Mouse (Mus musculus) cortical plate, adult 2 months (tissue): ENCODE measurements around the gene Rab5if. TPM values are rescaled to one million over a fixed set of nuclear protein-coding genes. Genes with fewer than 3 reads are reported as not detected.
A peak's percentile ranks its signal among the peaks of the same experiment; 100 is the strongest.

Experiments
- H3K27ac ChIP-seq: fragments of 200-500 bp; 2 replicates; pipeline ENCODE4 v1.5.1; 2012; ENCODE audit warnings: low read length, control low read depth, inconsistent platforms; ENCODE audit not compliant: insufficient read depth
- H3K4me1 ChIP-seq: fragments of 200-500 bp; 2 replicates; pipeline ENCODE4 v1.6.1; 2011; ENCODE audit warnings: low read length; ENCODE audit not compliant: control insufficient read depth, insufficient read depth
- H3K4me3 ChIP-seq: fragments of 200-500 bp; 2 replicates; pipeline ENCODE4 v1.5.1; 2011; ENCODE audit warnings: mild to moderate bottlenecking, low read length, control low read depth; ENCODE audit not compliant: insufficient read depth
- CTCF ChIP-seq: fragments of 200-500 bp; IDR thresholded peaks from 2 replicates; pipeline ENCODE4 v1.5.1; 2011; ENCODE audit warnings: mild to moderate bottlenecking, control low read depth, low read length; ENCODE audit not compliant: insufficient read depth; ENCODE audit errors: extremely low read depth
- POLR2A ChIP-seq: fragments of 200-500 bp; IDR thresholded peaks from 2 replicates; pipeline ENCODE4 v1.6.1; 2011; ENCODE audit warnings: mild to moderate bottlenecking, low read length, control low read depth; ENCODE audit not compliant: insufficient read depth; ENCODE audit errors: extremely low read depth
- polyA plus RNA-seq: library from polyadenylated mRNA; depleted of rRNA; stranded (reverse); fragments of >200 nt; gene quantifications from 2 replicates; pipeline ENCODE4 v1.2.3, GENCODE M21; 2012

The Rab5if gene
- polyA plus RNA-seq, 1 experiment: 110 TPM

- H3K4me1 ChIP-seq: no peaks in the 10 kb centered on the region
- no peak overlapping the region for H3K4me3 ChIP-seq
- TF ChIP-seq CTCF (no peak), POLR2A (no peak)
- H3K27ac ChIP-seq: no peak overlapping the region
Measured at GRCm38 (mm10) chr2:156886084-156886631, 23.2 kb downstream of the Rab5if start.

GRCm38 (mm10) chr2:156887017-156887416 is 24.1 kb downstream of the Rab5if start, which contains the start of gene Sla2:
Gene Sla2, minus strand, starts transcription at chr2:156887192.
- H3K4me1 ChIP-seq: no peaks in the 10 kb centered on the region
- H3K4me3 ChIP-seq: no peak within 1 kb of the TSS
- TF ChIP-seq CTCF: no peak

GRCm38 (mm10) chr2:156888490-156888889 is 25.6 kb downstream of the Rab5if start:
- TF ChIP-seq CTCF (no peak), POLR2A (no peak)
- H3K27ac ChIP-seq: no peak overlapping the region
- no peak overlapping the region for H3K4me3 ChIP-seq
- no peaks in the 10 kb centered on the region for H3K4me1 ChIP-seq

More at GRCm38 (mm10) chr2:156887017-156887416, 24.1 kb downstream of the Rab5if start, which contains the start of gene Sla2:
- no peak within 1 kb of the TSS for H3K27ac ChIP-seq

GRCm38 (mm10) chr2:156892240-156892639 is 29.3 kb downstream of the Rab5if start:
- peaks cover 1% of the 10 kb centered on the region; the same call in 1 of the 2 replicates for H3K4me1 ChIP-seq
- H3K27ac ChIP-seq: no peak overlapping the region
- no peak overlapping the region for H3K4me3 ChIP-seq
- TF ChIP-seq POLR2A: no peak
- no peak for TF ChIP-seq CTCF

- H3K4me1 ChIP-seq: peaks cover 3% of the 10 kb centered on the region; the same call in 1 of the 2 replicates
- TF ChIP-seq CTCF (no peak), POLR2A (no peak)
- H3K4me3 ChIP-seq: no peak overlapping the region
- no peak overlapping the region for H3K27ac ChIP-seq
Measured at GRCm38 (mm10) chr2:156892821-156893220, 29.9 kb downstream of the Rab5if start.

GRCm38 (mm10) chr2:156894496-156895265 is 31.8 kb downstream of the Rab5if start:
- TF ChIP-seq POLR2A: no peak
- TF ChIP-seq CTCF: no peak
- peaks cover 8% of the 10 kb centered on the region for H3K4me1 ChIP-seq

GRCm38 (mm10) chr2:156896384-156896914 is 33.5 kb downstream of the Rab5if start:
- H3K27ac ChIP-seq: peak overlapping the region; percentile 75

More at GRCm38 (mm10) chr2:156894496-156895265, 31.8 kb downstream of the Rab5if start:
- Histone ChIP-seq H3K4me3 (no peak overlapping the region), H3K27ac (no peak overlapping the region)

GRCm38 (mm10) chr2:156897034-156897433 is 34.1 kb downstream of the Rab5if start:
- peak overlapping the region; percentile 75 for H3K27ac ChIP-seq
- TF ChIP-seq CTCF (no peak), POLR2A (no peak)
- no peak overlapping the region for H3K4me3 ChIP-seq
- peaks cover 8% of the 10 kb centered on the region for H3K4me1 ChIP-seq

More at GRCm38 (mm10) chr2:156896384-156896914, 33.5 kb downstream of the Rab5if start:
- TF ChIP-seq CTCF (no peak), POLR2A (no peak)
- Histone ChIP-seq H3K4me1 (peaks cover 8% of the 10 kb centered on the region), H3K4me3 (no peak overlapping the region)

GRCm38 (mm10) chr2:156898374-156898773 is 35.4 kb downstream of the Rab5if start:
- Histone ChIP-seq H3K4me3 (no peak overlapping the region), H3K27ac (peak overlapping the region; percentile 57), H3K4me1 (peaks cover 8% of the 10 kb centered on the region)
- TF ChIP-seq CTCF: no peak
- no peak for TF ChIP-seq POLR2A

- Histone ChIP-seq H3K27ac (peak overlapping the region; percentile 57; the same call in 1 of the 2 replicates), H3K4me3 (no peak overlapping the region), H3K4me1 (peaks cover 8% of the 10 kb centered on the region)
- TF ChIP-seq CTCF: no peak
- TF ChIP-seq POLR2A: peak; percentile 58; the same call in 1 of the 2 replicates
Measured at GRCm38 (mm10) chr2:156899184-156899583, 36.3 kb downstream of the Rab5if start.
